Mouse (Mus musculus) thymus, postnatal 25 days (tissue): ENCODE data around the gene Fam71a.

ENCODE experiments used
- DNase-seq: peaks from one replicate; pipeline ENCODE4 v3.0.0; 2022

The Fam71a gene

DNA sequence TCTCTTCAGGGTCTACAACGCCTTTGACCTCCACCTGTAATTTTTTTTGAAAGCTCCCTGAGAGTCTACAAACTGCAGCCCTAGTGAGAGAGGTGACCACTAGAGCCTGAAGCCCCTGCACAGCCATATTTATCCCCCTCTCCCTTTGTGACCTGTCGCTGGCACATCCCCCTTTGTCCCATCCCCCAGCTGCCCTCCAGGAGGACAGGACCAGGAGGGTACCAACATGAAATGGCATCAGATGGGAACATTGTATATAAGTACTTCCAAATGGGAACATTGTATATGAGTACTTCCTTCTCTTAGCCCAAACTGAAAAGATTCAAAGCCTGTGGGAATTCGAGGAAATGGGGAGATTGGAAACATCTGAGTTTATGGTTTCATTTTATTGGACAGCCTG lies at the start of gene Fam71a:
TSS of gene Fam71a (minus strand) at position 101 of the 400 bp plus-strand sequence.
- DNase-seq = no peak

DNA sequence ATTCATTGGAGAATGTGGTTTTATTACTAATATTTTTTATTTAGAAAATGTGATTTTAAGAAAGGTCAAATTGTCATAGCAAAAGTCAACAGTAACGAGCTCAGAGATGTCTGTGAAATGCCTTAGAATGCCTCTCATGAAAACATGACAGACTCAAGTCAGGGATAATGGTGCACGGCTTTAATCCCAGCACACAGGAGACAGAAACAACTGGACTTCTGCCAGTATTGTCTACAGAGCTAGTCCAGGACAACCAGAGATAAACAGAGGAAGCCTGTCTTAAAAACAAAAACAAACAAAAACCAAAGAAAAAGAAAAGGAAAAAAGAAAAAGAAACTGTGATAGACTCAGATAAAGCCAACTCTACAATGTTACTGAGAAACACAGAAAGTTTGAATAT lies 46.5 kb upstream of the Fam71a start:
- DNase-seq = no peak

DNA sequence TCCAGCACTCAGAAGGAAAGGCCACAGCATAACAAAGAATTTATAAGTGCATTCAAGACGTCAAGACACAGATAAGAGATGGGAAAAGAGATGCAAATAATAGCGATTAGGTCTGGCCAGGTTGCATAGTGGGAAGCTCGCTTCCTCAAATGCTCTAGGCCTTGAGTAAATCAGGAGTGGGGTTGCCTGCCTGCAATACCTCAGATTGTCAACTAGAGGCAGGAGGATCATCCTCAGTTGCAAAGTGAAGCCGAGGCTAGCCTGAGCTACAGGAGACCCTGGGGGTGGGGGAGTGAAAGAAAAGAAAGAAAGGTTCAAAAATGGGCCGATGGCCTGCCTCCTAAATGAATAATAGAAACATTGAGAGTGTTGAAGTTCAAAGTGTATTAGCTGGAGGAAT lies 41.2 kb upstream of the Fam71a start:
- DNase-seq = no peak

DNA sequence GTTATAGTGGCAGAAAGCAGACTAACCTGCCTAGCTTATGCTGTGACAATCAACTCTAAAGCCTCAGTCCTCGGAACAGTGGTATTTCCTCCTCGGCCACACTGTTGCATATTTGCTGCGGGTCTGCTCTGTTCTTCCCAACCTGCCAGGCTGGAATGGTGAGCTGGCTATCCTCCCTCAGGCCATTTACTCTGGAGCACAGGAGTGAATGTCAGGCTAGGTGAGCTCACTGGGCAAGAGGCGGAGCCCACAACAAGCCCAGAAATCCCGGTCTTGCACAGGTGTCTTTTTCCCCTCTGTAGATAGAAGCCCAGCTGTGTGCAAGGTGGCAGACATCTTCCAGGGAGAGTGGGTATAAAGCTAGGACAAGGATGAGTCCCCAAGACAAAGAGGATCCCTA lies 40.3 kb upstream of the Fam71a start:
- DNase-seq = no peak

DNA sequence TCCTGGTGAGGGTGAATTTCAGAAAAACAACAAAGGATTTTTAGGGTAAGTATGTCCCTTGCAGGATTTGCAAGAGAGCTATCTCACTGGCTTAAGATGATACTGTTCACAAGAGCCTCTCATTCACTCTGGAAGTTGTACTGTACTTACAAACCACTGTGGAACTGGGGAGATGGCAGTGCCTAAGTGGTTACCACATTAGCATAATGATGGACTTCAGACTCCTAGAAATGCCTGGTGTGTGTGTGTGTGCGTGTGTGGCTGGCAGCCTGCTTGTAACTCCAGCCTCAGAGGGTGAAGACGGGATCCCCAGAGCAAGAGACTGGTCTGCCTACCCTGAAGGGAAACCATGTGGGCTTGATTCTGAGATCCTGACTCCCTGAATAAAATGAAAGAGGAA lies 38.9 kb upstream of the Fam71a start:
- no peak for DNase-seq

DNA sequence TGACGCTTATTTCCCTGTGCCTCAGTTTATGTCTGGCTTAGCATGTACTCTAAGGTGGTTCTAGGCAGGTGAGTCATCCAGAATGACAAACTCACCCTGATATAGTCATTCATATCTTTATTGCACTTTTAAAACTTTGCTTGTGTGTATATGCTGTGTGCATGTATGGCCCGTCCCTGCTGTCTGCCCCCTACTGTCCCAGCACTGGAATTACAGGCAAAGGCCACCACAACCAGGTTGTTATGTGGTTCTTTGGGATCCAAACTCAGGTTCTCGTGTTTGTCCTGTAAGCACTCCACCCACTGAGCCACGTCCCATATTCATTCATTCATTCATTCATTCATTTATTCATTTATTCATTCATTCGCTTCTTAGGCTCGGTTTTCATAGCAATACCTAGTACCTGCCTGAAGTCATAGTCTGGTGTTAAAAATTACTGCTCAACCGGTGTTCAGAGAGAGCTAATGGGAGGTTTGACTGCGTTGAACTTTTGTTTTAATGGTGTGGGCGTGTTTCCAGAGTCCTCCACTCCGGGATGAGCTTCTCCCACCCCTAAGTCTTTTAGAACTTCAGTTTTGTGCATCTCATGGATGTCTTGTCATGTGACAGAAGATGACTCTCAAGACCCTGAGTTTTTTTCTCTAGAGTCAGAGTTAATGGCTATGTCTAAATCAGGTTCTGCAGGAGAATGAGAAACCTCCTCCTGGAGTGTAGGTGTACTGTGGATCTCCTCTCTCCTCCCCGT lies 37.8 kb upstream of the Fam71a start:
- DNase-seq = no peak

DNA sequence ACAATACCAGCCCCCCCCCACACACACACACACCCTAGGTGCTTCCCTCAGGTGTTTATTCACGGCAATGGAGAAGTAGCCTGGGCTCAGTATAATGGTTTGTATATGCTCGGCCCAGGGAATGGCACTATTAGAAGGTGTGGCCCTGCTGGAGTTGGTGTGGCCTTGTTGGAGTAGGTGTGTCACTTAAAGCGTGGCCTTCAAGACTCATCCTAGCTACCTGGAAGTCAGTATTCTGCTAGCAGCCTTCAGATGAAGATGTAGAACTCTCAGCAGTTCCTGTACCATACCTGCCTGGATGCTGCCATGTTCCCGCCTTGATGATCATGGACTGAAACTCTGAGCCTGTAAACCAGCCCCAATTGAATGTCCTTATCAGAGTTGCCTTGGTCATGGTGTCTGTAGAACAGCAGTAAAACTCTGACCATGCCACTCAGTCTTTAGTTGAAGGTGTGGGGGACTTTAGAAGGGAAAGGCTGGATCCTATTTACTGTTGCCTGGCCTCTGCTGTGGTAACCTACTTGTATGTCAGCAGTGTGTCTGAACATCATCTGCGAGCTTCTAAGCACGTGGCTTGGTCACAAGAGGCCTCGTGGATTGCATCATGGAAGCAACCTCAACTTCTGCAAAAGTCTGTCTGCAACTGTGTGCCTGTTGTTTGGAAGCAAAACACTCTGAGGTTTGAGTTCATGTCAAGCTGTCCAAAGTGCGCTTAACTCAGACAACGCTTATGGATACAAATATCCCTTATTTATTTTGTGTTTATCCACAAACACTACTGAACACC lies 36.4 kb upstream of the Fam71a start:
- no peak for DNase-seq

DNA sequence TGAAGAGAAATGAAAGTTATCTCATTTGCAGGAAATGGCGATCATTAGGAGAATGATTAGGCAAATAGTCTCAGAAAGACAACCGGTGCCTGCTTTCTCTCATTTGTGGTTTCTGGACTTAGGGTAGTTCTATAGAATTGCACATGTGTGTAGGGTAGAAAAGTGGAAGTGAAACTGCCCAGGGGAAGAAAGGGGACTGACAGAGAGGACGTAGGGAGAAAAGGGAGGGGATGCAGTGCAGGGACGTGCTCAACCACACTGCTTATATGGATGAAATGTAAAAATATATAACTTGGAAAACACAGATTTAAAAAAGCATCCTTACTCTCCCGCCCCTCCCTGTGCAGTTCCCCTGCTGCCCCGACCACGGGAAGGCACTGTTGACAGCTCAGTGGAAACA lies 33.3 kb upstream of the Fam71a start:
- no peak for DNase-seq

DNA sequence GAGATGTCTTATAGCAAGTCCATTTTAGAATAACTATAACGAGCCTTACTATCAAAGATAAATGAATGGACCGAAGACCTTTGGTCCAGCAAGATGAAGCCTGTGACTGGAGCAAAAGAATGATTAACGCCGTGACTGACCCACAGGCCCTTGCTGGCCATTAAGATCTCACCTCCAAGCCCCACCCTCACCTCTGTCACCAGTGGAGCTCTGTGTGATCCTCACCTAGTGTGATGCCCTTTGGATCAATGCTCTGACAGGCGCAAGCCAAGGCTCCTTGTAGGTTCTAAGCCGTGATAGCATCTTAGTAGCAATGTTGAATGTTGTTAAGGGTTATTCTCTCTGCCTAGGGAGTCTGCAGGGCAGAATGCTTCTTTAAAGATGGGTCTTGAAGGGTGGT lies 31.4 kb upstream of the Fam71a start:
- no peak for DNase-seq

DNA sequence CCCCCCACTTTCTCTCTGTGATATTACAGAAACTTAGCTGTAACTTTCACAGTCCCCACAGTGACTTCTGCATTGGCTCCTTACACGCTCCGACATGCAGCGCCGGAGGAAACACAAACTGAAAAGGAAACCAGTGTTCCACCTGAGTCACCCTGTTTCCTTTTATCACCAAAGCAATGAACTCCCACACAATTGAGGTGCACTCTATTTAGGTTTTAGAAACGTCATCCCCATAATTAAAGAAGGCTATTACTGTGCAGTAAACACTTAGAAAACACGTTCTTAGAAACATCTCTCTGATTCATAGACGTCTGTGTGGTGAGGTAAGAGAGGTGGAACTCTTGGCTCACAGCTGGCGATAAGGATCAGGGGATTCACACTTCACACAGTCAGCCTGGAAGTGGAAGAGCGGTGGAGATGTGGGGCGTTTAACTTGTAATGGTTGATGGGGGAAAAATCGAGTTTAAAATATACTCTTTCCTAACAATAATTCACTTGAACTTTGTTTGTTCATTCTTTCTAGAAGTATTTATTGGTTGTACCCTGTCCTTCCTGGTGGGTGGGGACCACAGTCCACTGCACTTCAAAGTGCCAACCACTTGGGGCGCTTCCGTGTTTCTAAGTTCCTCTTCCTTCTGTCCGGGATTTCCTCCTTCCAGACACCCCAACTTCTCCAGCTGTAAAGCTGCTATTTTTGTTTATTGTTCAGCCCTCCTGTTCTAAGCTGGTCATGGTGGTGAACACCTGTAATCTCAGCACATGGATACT lies 29.2 kb upstream of the Fam71a start:
- no peak for DNase-seq

DNA sequence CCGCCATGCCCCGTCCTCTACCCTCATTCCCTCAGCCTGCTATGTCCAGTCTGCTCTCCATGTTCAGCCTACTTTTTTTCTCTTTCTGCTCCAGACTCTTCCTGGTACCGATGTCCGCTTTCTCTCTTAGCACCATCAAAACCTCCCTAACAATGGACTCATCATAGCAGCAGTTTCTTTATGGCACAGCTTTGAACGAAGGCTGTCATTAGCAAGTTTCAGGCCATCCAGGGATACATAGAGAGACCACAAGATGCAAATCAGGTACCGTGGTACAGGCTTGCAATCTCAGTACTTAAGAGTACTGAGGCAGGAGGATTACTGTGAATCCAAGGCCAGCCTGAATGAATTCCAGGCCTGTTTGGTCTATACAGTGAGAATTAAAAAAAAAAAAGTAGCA lies 28.1 kb upstream of the Fam71a start:
- no peak for DNase-seq

DNA sequence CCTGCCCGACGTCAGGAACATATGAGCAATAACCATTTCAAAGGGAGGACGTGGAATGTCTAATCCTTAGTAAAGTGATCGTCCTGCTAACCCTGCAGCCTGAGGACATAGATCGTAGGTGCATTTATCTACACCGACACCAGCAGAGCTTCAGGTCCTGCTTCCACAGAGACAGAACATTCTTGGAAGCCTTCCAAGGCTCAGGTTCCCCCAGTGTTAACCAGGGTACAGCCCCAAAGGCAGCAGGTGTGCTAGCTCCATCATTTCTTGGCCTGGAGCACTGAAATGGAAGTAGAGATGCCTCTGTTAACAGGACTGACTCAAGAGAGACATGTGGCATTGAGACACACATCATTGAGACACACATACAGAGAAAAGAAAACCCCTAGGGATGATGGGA lies 27.6 kb upstream of the Fam71a start:
- no peak for DNase-seq

DNA sequence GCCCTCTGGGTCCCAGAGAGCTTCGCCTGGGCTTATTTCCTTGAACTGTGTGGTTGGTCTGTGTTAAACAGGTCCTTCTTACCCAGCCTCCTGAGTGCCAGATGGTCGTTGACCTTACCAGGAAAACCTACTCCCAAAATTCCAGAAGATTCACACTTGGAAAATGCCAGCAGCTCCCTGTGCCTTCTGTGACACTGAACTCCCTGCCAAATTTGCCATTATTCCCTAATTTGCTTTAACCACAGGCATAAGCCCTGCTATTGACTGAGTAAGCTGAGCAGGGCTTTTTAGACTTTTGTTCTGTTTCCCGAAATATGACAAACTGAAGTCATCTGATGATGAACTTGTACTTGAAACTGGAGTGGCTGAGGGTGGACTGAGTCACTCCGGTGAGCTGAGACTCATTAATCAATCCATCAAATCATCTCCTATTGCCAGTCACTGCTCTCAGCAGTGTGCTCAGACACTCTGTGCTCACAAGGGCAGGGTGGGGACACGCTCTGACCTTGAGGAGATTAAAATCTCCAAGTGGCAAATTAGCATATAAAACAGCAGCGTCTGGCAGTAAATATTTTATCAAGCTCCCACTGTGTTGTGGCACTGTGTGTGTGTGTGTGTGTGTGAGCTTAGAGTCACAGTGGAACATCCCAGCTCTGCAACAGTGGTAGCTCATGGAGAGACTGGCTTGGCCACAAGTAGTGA lies 25.2 kb upstream of the Fam71a start:
- DNase-seq = no peak

DNA sequence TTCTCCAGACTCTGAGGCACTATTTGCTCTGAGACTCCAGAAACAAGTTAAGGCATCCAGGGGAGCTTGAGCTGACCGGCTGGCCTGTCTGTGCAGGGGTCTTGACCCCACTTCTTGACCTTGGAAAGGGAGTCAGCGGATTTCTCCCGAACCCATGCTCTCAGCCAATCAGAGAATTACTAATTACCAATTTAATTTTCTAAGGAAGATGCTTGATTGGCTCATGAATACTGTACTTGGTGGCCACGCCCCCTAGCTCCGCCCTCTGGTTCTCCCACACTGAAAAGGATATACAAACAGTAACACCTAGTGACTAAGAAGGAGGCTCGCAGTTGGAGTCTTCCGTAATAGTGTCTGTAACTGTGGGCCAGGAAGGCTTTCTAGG lies 21.8 kb upstream of the Fam71a start:
- no peak for DNase-seq

DNA sequence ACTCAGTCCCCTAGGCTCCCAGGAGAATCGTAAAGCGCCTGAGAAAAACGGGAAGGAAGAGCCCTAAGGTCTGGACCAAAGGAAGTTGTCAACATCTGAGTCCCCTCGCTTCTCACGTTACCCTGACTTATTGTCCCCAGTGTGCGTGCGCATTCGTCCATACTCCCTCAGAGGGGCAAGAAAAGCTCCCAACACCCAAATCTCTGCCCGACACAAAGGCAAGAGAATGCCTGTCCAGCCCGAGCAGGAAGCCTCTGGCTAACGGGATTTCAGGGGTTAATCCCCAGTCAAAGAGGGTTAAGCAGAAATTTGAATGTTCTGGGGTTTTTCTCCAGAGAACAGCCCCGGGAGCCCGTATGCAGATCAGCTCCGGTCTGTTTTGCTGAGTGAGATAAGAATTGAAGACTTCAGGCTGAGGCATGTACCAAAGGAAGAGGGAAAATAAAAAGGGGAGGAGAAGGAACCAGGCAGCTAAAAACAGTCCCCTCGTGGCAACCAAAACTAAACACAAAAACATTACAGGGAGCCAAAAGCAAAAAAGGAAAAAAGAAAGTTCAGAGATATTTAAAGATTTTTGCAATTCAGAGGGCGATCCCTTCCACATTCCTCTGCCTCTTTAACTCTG lies 21.3 kb upstream of the Fam71a start:
- no peak for DNase-seq

DNA sequence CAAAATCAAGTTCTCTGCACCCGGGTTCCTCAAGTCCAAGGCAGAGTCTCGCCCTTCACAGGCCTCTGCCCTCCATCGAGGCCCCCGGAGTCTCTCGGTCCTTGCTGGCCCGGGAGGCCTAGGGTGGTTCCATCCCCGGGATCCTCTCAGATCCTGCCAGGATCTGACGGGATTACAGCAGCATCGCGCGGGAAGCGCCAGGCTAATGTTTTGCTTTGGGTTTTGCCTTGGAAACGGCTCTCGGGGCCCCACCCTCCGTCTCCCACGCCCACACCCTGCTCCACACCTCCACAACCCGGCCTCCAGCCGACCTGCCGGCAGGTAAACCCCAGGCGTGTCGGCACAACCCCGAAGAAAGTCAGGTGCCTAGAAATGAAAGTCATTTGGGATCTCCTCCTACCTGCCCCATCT lies 20.2 kb upstream of the Fam71a start:
- DNase-seq = no peak

DNA sequence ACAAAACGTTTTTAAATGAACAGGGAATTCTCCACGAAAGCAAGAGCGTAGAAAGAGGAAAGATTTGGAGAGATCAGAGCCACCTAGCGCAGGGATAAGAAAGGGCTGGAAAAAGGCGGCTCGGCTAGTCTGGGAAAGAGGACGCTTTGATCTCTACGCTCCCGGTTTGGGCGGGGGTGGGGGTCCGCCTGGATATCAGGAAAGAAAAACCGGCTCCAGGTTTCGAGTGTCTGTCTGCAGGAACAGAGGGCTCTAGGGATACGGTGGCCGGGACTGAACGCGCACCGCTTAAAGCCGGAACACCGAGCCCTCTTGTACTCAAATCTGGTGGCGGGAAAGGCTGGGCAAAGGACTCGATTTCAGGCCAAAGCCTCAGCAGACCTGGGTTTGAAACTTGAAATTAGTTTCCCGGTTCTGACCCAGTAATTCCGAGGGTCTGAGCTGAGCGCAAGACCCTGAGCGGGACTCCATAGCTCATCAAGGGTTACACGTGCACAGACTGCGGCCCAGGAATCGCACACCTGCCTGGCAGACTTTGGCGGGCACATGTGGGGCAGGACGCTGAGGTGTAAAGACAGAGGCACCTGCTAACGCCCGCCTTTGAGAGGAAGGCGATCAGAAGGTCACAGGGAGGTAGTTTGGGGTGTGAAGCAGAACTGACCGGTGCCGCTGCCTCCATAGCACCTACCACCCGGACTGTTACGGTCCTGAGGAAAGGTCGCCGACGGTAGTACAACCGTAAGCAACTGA lies 19.6 kb upstream of the Fam71a start:
- no peak for DNase-seq

DNA sequence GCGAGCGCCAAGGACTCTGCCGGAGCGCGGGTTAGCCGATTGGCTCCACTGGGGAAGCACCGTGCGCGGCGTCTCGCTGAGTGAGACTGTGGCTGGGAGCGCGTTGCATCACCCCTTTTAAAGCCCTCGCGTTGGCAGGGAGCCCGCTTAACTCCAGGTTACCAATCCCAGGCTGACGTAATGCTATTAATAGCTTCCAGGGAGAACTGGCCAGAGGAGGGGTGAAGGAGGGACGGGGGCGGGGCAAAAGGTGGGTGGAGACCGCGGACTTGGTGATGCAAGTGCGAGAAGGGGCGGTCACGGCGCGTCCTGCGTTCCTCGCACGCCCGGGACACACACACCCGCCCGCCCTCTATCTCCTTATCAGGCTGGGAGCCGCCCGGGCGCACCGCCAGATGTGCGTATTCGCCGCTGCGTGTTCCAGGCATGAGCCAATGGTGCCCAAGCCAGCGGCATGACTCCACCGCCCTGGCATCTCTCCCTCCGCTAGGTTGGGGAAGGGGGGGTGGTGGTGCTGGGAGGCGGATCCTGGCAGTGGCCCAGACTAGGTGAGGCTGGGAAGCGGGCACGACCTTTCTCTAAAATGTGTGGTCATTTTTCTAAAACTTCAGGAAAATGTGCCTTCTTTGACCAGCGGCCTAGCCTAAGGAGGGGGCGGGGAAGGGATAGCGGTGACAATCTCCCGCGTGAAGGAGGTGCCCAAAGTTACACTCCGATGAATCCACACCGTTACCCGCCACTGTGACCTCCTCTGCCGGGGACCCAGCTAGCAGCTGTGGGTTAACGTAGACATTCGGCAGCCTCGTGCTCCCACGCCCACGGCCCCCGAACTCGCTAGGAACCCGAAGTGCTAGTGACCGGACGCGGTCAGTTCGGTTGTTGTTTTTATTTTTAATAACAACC lies 18.8 kb upstream of the Fam71a start:
- DNase-seq = peak; percentile 38

DNA sequence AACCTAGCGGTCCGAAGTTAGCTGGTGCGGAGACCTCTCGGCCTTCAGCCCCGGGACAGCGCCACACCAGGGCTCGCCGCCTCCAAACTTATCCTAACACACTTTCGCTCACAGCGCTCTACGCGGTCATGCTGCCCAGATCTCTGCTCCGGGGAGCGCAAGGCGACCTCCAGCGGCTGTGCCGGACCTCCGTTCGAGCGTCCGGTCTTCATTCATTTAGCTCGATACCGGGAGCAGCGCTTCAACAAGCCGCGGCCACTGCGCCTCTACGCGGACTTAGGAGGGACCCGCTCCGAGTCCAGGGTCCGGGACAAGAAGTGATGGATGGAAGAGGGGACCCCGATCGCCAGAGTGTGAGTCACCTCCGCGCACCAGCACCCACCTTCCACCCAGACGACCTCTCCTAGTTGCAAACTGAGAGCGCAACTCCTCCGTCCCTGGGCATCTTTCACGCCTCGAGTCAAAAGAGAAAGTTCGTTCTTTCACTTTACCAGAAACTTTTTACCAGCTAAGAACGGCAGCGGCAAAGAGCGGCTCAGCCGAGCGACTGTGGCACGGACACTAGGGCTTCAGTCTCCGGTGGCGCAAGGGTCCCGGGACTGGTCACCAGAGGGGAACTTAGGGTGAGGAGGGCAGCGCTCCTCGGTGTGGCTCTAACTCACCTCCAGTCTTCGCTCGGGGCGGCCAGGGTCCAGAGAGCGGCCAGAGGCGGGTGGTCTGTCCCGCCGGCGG lies 18.0 kb upstream of the Fam71a start:
- no peak for DNase-seq
